Mouse (Mus musculus) embryo, embryonic 11.5 days (tissue): ENCODE data around the gene Pde4d.

Source experiments
- DNase-seq: peaks from one replicate; pipeline ENCODE4 v3.0.0-alpha.2; 2012; ENCODE audit warnings: low read depth, low spot score

Gene Pde4d

DNA sequence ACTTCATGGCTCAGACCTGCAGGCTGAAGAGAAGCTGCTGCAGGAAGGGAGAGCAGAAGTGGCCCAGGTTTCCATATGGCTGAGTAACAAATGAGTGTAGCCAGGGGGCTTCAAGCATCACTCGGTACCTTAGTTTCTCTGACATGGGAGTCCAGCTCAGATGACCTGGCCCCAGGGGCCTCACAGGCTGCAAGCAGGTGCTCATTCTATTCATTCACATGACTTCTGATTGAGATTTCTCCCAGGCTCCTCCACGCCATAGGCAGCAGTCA, 719.5 kb downstream of the Pde4d start:
- DNase-seq, result no peak

DNA sequence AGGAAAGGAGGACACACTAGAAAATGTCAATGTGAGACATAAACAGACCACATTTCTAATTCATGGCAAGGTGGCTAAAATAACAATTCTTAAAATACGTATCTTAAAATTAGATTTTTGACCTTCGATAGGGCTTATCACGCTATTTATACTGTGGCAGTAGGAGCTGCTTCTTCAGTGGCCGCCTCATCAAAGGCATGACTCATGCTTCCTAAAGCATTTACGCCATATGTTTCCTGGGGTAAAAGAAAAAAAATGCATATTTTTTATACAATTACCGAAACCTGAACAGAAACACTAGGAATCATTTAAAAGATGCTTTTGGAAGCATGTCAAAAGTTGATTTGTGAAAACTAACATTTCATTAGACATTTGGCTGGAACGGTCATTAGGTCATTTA, 721.9 kb downstream of the Pde4d start:
- DNase-seq, result no peak

DNA sequence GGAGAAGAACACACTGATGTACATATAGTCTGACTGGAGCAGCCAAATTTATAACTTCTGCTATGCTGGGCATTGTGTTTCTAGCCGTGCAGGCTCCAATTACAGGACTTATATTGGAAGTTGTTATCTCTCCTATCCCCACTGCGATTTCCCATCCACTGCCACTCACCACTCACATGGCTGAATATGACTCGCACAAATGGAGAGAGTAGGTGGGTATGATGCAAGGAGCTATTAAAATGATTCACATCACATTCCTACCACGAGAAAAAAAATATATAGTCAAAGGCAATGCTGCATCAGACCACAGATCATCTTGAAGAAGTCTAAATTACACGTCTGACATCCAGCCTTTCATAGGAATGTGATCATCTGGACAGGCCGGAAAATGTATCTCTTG, 725.5 kb downstream of the Pde4d start:
- DNase-seq, result no peak

DNA sequence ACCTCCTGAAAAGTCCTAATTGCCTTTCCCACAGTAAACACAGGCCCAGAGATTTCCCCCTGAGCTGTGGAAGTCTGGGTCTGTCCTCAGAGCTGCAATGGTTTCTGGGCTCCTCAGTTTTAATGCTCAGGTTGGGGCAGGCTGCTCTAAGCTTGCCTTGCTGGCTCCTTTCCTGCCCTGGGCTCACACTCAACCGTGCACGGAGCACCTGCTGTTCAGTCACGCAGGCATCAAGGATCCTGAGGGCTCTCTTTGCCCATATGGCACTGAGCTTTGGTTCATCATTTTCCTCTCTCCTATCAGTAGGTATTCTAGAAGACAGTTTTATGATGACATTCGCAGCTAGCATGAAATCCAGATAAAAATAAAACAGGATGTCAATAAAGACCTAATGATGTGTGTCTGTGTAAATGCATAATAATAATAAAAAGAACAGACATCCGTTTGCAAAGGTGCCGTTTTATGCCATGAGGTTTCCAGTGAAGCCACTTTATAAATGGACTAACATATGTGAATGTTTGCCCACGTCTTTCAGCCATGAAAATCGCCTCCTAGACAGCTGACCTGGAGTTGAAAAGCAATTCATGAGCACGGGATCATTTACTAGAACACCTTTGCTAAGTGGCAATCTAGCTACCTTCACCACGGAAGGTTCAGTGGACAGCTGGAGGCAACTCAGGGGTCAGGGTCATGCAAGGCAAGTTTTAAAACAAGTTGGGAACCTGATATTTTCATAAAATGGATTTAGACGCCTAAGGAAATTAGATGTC, 726.3 kb downstream of the Pde4d start:
- no peak for DNase-seq

DNA sequence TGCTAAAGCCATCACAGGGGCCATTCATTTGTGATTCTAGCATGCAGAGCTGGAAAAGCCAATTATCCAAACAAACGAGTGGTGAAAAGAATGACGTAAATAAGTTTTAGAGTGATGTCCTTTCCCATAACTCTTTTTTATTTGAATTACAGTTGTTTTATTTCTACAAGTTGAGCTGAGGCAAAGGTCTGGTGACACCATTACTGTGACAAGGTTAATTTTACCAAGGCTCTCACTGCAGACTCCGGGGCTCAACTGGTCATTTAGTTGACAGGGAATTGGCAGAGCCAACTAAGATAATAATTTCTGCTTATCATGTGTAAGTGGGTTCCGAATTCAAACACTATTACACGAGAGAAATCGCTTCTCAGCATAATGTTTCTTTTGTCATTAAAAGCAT, 731.6 kb downstream of the Pde4d start:
- DNase-seq, result no peak

DNA sequence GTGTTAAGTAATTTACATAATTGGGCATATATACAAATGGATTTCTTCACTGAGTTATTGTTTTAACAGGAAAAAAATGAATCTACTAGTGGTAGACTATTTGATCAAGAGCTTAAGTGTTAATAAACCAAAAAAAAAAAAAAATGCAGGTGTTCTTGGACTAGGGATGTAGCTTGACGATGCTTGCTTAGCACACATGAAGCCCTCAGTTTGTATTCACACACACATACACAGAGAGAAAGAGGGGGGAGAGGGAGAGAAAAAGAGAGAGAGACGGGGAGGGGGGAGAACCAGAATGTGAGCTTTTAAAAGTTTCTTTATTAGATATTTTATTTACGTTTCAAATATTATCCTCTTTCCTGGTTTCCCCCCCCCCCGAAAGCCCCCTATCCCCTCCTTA, 740.9 kb downstream of the Pde4d start:
- DNase-seq, result no peak

DNA sequence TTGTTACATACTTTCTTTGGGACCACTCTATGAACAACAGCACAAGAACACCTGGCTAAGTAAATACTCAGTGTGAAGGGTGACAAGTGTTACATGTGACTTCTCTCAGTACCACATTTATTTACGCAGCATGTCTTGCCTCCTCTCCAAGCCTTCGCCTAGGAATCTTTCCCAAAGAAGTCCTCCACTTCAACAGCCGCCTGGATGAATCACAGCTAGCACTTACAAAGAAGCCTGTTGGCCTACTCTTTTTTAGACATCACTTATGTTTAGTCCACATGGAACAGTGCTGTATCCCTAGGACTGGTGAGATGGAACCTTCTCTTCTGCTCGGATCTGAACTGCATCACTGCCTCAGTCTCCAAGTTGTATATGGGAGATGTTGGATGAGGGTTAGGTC, 741.4 kb downstream of the Pde4d start:
- DNase-seq, result no peak

DNA sequence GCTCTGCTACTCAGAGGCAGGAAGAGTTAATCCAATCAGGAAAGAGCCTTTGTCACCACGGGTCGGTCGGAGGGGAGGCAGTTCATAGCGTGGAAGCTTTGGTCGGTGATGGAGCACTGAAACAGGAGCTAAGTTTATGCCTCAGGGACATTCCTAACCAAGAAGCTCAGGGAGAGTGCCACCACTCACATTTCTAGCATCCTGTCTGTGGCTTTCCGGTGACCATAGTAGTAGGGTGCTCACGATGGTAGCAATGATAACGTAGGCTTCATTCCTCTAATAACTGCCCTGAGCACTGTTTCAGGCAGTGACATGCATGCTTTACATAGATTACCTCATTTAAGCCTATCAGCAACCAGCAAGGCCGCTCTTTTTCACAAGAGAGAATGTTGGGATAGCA, 755.8 kb downstream of the Pde4d start:
- no peak for DNase-seq

DNA sequence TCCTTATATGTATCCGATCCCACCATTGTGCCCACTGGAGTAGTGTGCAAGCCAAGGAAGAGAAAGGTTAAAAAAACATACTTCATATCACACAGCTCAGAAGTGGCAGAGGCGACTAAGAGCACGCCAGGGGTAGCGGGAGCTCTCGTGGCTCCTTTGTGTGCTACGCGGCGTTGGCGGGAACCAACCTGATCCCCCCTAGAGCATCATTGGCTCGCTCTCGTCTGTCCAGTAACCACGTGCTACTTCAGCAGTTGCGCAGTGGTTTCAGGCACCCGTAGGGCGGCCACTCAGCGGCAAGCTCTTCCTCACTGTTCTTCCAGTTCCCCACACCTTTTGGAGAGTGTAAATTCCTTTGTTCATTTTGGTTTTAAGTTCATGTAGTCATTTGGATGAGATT, 758.9 kb downstream of the Pde4d start:
- DNase-seq, result no peak

DNA sequence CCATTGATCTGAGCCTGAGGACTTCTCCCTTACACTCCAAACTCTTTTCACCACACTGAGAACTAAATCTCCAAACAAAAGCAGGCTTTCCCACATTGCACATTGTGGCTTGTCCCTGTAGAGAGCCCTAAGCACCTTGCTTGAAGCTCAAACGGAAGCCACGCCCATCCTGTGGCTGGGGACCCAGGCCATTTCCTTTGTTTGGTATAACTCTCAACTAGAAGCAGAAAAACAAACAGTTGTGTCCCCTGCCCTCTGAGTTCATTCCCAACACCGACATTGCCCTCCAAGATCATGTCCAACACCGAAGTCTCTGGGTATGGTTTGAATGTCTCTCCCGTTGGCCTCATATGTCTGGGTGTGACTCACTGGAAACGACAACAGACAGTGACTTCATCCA, 759.7 kb downstream of the Pde4d start:
- no peak for DNase-seq

DNA sequence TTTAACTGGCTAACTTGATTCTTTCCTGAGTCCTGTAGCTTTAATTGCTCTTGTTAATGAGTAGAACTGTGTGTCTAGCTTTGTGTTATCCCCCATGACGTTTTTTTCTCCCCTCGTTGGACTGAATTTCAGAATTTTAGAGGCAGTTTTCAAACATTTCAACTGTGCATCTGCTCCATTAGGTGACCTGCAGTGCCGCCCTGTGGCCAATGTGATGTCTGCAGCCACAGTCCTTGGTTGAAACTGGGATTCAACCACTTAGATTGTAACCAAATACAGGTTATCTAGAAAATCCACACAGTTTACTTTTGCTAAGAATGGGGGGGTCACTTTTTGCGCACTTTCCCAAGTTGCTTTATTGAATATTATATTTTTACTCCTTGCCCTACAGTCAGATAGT, 760.7 kb downstream of the Pde4d start:
- peak; percentile 50 for DNase-seq

DNA sequence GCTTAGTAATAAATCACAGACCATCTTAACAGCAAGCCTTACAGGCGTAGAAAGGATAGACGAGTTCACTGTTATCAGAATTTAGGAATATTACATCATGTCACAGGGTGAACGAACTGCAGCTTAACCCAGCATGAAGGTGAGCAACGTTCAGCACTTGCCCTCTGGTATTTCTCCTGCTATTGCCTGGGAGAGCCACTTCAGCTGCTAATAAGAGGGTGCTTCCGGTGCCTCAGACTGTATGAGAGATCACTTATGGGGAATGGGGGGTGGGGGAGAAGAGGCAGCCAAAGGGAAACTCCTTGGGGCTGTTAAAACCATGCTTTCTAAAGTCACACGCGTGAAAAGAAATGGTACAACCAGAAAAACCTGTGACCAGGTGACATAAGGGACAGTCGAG, 761.7 kb downstream of the Pde4d start:
- DNase-seq, result no peak

DNA sequence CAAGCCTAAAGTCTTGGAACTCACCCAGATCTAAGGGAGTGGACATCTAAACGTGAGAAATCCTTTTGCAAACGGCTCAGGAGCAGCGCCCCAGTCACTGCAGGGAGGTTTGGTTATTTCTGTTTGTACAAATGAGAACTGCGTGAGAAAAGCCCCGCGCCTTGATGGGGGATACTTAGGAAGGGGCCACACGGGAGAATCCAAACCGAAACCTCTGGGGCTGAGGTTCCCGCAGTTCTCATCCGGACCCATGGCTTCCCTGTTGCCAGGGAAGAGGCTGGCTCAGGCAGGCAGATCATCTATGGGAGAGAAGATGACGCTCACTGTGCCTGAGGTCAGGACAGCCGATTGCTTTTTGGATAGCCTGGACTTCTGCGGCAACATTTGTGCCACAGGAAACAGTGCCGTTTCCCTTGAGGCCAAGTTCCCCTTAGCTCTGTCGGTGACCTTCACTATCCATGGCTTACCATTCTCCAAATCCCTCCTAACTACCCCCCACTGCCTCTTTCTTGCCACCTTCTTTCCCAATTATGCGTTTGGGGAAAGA, 762.3 kb downstream of the Pde4d start:
- DNase-seq, result no peak

DNA sequence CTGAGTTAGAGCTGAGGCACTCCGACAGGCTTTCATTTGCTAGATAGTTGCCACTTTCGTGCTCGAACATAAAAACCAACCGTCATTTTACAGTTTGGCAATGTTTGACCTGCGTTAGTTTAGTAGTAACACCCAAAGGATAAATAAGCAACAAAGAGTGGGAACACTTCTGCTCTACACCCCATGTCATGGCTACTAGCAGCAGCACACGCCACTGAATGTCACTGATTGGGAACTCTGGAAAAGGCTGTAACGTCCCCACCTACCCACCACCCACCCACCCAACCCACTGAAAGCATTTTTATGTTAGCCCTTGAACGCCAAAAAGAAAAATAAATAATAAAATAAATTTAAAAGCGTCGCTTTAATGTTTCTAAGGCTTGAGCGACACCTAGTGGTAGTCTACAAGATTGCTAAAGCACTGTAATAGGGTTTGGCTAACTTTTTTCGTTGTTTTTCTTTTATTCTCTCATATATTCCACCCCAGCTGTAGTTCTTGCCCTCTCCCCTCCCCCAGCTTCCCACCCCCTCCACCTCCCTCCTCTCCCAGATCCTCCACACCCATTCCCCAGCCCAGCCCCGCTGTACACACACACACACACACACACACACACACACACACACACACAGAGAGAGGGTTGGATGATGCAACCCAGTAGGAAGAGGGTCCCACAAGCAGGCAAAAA, 763.2 kb downstream of the Pde4d start:
- DNase-seq, result no peak

DNA sequence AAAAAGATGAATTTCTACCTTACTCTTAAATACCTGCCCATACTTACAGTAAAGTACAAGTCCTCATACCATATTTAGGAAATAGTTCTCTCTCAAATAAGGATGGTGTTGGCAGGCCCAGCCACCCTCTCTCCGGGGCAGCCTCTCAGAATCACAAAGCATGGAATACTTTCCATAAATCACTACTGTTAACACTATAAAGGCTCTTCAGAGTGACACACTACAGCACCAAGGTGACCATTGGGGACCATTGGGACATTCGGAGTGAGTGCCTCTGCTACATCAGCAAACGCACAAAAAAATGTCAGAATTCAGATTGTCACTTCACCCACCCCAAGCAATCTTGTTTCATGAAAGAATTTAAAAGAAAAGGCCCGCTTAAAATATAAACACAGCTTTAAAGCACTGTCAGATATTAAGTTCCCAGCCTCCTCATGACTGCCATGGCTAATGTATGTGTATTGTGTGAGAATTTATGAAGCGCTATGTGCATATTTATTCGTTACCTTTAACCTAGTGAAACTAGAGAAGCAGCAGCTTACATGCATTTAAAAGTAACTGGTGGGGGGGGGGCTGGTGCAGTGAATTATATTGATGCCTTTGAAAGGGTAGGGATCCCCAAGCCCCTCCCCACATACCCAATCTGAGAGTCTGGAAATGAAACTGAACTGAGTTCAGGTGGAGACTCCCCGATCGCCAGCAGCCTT, 769.4 kb downstream of the Pde4d start:
- DNase-seq, result no peak

DNA sequence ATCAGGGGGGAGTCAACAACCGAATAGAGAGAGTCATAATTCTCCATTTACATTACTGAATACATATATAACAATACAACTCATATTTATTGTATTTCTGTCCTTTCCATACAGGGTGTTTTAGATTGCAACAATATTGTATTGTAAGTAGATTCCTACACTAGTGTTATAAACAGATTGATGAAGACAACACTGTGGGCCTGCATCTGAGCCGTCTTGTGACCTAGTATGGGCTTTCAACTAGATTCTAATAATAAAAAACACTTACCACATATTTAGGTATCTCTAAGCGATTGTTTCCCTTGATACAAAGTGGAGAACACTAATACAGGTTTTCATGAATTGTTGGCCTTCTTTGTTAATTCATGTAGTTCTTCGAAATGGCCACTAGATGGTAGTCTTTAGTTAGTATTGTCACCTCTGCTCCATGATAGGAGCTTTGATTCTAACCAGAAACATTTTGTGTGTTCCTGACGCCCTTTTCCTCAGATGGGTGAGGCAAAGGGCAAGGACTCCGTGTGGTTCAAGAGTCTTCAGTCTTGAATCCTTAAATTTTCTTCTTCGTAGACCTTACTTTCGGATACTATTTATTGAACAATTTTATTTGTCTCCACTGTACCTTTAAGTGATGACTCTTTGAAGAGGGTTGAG, 779.3 kb downstream of the Pde4d start:
- DNase-seq, result peak; percentile 34

DNA sequence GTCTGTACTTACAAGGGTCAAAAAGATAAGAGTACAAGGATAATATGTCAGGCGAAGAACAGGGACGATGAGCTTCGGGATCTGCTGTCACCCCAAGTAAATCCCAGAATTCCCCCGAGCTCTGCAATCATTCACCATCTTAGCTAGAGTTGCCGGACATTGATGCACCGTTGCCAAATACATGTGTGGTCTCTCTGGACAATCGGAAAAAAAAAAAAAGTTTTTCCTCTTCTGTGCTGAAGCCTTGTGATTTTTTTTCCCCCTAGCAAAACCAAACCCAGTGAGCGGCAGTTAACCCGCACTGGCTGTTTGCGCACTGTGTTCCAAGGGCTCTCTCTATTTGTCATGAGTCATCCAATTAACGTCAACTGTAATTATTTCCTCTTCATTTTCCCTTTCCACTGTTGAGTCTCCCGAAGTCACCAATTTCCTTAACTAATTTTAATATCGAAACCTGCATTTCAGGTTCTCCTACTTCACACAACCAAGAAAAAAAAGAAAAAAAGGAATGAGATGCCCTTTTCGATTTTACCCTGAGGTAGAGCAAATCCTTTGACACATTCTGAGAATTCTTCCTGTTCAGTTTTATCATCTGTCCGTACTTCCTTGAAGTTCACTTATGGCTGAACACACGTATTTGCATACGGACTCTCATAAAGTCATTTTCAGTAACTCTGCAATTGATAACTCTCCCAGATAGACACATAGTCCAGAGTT, 780.0 kb downstream of the Pde4d start:
- DNase-seq, result no peak

DNA sequence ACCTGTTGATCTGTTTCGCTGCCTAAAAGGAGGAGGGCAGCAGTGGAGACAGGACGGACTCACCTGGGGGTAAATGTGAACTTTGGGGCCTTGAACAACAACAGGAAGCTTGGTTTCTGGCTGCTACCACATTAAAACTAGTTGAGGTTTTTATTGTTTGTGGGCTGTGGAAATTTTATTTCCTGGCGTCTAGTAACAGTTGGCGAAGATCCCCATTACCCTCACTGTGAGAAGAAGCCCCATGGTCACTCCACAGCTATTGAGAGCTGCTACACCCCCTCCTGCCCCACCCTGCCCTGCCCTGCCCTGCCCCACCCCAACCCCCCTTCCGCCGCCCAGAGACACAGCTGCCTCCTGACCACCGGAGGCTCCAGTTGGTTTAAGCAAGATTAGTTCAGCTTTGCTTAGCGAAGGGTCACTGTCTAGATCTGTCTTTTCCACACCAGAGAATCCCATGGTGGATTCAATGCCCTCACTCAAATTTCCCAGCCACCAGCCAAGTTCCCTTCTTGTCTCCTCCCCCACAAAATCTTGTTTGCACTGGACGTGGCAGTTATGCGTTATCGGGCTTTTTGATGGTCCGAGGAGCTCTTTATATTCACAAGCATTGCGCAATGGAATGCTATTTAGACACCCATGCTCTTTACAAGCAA, 780.7 kb downstream of the Pde4d start:
- DNase-seq, result no peak

DNA sequence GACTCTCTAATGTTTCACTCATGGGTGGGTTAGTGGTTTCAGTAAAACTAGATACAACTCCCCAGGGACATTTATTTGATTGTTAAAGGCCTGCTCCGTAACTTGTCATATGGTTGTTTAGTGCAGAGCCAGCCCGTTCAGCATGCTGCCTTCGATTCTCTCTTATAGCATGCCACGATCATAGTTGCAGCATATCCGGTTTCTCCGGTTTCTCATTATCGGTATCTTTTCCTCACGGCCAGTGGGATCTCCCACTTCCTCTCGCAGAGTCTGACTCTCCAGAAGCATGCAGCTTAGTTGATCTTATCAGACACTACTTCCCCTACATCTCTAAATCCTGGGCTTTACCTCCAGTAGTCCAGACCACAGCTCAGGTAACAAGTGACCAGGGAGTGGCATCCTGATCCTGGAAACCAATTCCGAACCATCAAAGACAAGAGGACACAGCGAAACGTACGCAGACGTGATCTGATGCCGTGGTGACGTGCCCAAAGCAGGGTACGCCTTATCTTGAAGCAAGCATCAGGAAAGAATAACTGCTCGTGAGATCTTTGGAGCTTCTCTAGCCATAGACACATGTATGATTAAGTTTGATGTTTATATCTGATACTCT, 782.2 kb downstream of the Pde4d start:
- DNase-seq, result no peak

DNA sequence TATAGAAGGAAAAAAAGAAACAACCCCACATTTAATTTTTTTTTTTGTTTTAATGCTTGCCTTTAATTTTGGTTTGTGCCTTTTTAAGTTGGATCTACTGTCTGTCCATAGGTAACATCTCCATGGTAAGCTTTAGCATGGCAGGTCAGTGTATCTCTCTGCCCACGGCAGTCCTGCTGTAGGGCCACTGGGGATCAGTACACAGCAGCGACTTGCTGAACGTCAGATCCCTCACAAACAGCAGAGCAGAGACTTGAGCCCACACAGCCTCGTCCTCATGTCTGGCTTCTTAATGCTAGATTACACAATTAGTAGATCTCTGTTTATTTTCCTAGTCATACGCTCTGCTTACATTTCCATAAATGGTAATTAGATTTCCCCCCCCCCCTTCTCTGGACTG, 782.8 kb downstream of the Pde4d start:
- no peak for DNase-seq
